Mouse (Mus musculus) embryonic fibroblast, embryonic 13.5 days (primary cell): ENCODE measurements at regions not wholly inside any gene's neighbourhood (a gene's known extent, or its start where the extent isn't known, plus 50 kb on each side); places are given as distances from the start of the nearest gene placed in this dataset.

Experiments
- CTCF ChIP-seq: IDR thresholded peaks from 2 replicates; pipeline ENCODE4 v1.5.1; 2011; ENCODE audit warnings: mild to moderate bottlenecking, control low read depth, low read length, moderate library complexity, borderline replicate concordance; ENCODE audit not compliant: insufficient read depth
- POLR2A ChIP-seq: IDR thresholded peaks from 2 replicates; pipeline ENCODE4 v1.6.1; 2011; ENCODE audit warnings: low read depth, mild to moderate bottlenecking, control low read depth, low read length, moderate library complexity

DNA sequence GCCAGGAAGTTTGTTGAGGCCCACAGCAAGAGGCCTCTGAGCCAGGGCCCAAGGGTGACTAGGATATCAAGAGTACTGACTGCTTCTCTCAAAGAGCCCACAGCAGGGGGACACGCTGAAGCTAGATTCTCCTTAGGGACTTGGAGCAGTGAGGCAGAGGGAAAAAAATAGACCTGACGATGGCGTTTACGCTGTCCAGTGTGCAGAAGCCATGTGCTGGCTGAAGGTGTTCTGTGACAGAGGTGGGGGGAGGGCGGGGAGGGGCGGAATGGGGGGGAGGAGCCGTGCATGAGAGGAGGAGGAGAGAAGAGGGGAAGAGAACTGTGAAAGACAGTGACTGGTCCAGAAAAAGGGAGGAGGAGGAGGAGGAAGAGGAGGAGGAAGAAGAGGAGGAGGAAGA is 52.6 kb upstream of the Casz1 start:
- TF ChIP-seq CTCF (no peak), POLR2A (no peak)
